Mouse (Mus musculus) intestine, postnatal 0 days (tissue): ENCODE results near the gene Ssbp4. TPM values are rescaled to one million over a fixed set of nuclear protein-coding genes. Genes with fewer than 3 reads are reported as not detected.

ENCODE experiments used
- ATAC-seq: fragments of 200-750 bp; cut with Nextera tagmentation; 2 replicates; pipeline ENCODE4 v1.8.0; 2017; ENCODE audit warnings: mild to moderate bottlenecking, moderate TSS enrichment, moderate library complexity
- H3K27ac ChIP-seq: fragments of 300-500 bp; sonication (generic); 2 replicates; pipeline ENCODE4 v1.5.1; 2014; ENCODE audit warnings: mild to moderate bottlenecking, low read depth, low read length, moderate library complexity
- H3K27me3 ChIP-seq: fragments of 300-500 bp; sonication (generic); replicated peaks from 2 replicates; pipeline ENCODE4 v1.6.1; 2014; ENCODE audit warnings: low read length, mixed read lengths; ENCODE audit not compliant: control insufficient read depth, insufficient read depth
- H3K36me3 ChIP-seq: fragments of 300-500 bp; sonication (generic); 2 replicates; pipeline ENCODE4 v1.6.1; 2014; ENCODE audit warnings: mild to moderate bottlenecking, moderate library complexity; ENCODE audit not compliant: control insufficient read depth, insufficient read depth
- H3K4me1 ChIP-seq: fragments of 300-500 bp; sonication (generic); replicated peaks from 2 replicates; pipeline ENCODE4 v1.6.1; 2014; ENCODE audit warnings: antibody characterized with exemption, low read length, mixed read lengths; ENCODE audit not compliant: control insufficient read depth, insufficient read depth
- H3K4me2 ChIP-seq: fragments of 300-500 bp; sonication (generic); replicated peaks from 2 replicates; pipeline ENCODE4 v1.6.1; 2014; ENCODE audit warnings: low read depth, mild to moderate bottlenecking, moderate library complexity
- H3K4me3 ChIP-seq: fragments of 300-500 bp; sonication (generic); 2 replicates; pipeline ENCODE4 v1.5.1; 2014; ENCODE audit warnings: low read depth, low read length
- H3K9ac ChIP-seq: fragments of 300-500 bp; sonication (generic); 2 replicates; pipeline ENCODE4 v1.6.1; 2014; ENCODE audit warnings: mild to moderate bottlenecking, low read depth, low read length
- H3K9me3 ChIP-seq: fragments of 300-500 bp; sonication (generic); 2 replicates; pipeline ENCODE4 v1.6.1; 2016; ENCODE audit warnings: mixed run types; ENCODE audit not compliant: control insufficient read depth
- CTCF ChIP-seq: sonication (generic); IDR thresholded peaks from 2 replicates; pipeline ENCODE4 v1.5.1; 2016; ENCODE audit warnings: low read depth, mild to moderate bottlenecking, control low read depth, antibody characterized with exemption, moderate library complexity
- WGBS: fragments of 180-500 bp; shearing (Covaris S2); extraction: QIAGEN DNeasy Blood & Tissue Kit; methylation state at CpG from one replicate; pipeline ENCODE4 v1.1.7; 2014; 5-methylcytosine and 5-hydroxymethylcytosine counted together
- polyA plus RNA-seq: library from polyadenylated mRNA; unstranded; fragments of >200 nt; fragmentation: Nextera tagmentation; extraction: Ambion mirVana; gene quantifications from 2 replicates; pipeline ENCODE4 v1.2.1, GENCODE M21; 2015

The Ssbp4 gene
- polyA plus RNA-seq, 1 experiment from 2014 or later, result 65.3 TPM

GRCm38 (mm10) chr8:70560096-70560495 lies 48.6 kb downstream of the Ssbp4 start:
- Histone ChIP-seq H3K4me1 (peaks cover 19% of the 10 kb centered on the region; the same call in 1 of the 2 replicates), H3K9me3 (no peaks in the 10 kb centered on the region), H3K4me3 (no peak overlapping the region), H3K36me3 (no peaks in the 10 kb centered on the region; the same call in 1 of the 2 replicates), H3K27ac (no peak overlapping the region), H3K27me3 (no peaks in the 10 kb centered on the region), H3K4me2 (no peak overlapping the region), H3K9ac (no peak overlapping the region)
- 79% methylated on average over 2 of the region's 2 CpGs for WGBS
- ATAC-seq, result 0 out of 2 replicates have a peak, but pooled peaks have one; percentile 36
- peak; percentile 65 for TF ChIP-seq CTCF

GRCm38 (mm10) chr8:70558983-70559382 lies 49.7 kb downstream of the Ssbp4 start:
- no peaks in the 10 kb centered on the region for H3K27me3 ChIP-seq
- H3K27ac ChIP-seq, result no peak overlapping the region
- no peaks in the 10 kb centered on the region for H3K9me3 ChIP-seq
- peak; percentile 55 for TF ChIP-seq CTCF
- ATAC-seq, result no peak
- peaks cover 16% of the 10 kb centered on the region for H3K4me1 ChIP-seq
- H3K4me2 ChIP-seq, result no peak overlapping the region
- H3K36me3 ChIP-seq, result no peaks in the 10 kb centered on the region; the same call in 1 of the 2 replicates
- H3K4me3 ChIP-seq, result no peak overlapping the region
- H3K9ac ChIP-seq, result no peak overlapping the region
- 82% methylated on average over 3 of the region's 3 CpGs for WGBS

GRCm38 (mm10) chr8:70558334-70558733 lies 50.3 kb downstream of the Ssbp4 start:
- Histone ChIP-seq H3K27ac (no peak overlapping the region), H3K4me2 (no peak overlapping the region), H3K4me3 (no peak overlapping the region), H3K9me3 (no peaks in the 10 kb centered on the region), H3K4me1 (peaks cover 19% of the 10 kb centered on the region), H3K27me3 (no peaks in the 10 kb centered on the region), H3K36me3 (no peaks in the 10 kb centered on the region; the same call in 1 of the 2 replicates), H3K9ac (no peak overlapping the region; the same call in 1 of the 2 replicates)
- TF ChIP-seq CTCF, result peak; percentile 51
- 56% methylated on average over 4 of the region's 4 CpGs for WGBS
- ATAC-seq, result no peak

GRCm38 (mm10) chr8:70555079-70555747 lies 53.5 kb downstream of the Ssbp4 start:
- H3K9ac ChIP-seq, result no peak overlapping the region
- H3K4me3 ChIP-seq, result no peak overlapping the region
- H3K9me3 ChIP-seq, result no peaks in the 10 kb centered on the region
- no peak overlapping the region for H3K4me2 ChIP-seq
- TF ChIP-seq CTCF, result no peak
- 51% methylated on average over 4 of the region's 4 CpGs for WGBS
- no peak overlapping the region for H3K27ac ChIP-seq
- H3K4me1 ChIP-seq, result peaks cover 21% of the 10 kb centered on the region
- H3K36me3 ChIP-seq, result no peaks in the 10 kb centered on the region; the same call in 1 of the 2 replicates
- H3K27me3 ChIP-seq, result no peaks in the 10 kb centered on the region
- peak; percentile 50 for ATAC-seq

- Histone ChIP-seq H3K36me3 (no peaks in the 10 kb centered on the region; the same call in 1 of the 2 replicates), H3K9me3 (no peaks in the 10 kb centered on the region), H3K9ac (no peak overlapping the region), H3K4me2 (no peak overlapping the region), H3K27me3 (no peaks in the 10 kb centered on the region), H3K4me3 (no peak overlapping the region), H3K4me1 (peaks cover 17% of the 10 kb centered on the region), H3K27ac (no peak overlapping the region)
- TF ChIP-seq CTCF, result no peak
- no peak for ATAC-seq
These were observed 54.9 kb downstream of the Ssbp4 start for GRCm38 (mm10) chr8:70553740-70554139.

- H3K4me1 ChIP-seq, result peaks cover 17% of the 10 kb centered on the region
- H3K9me3 ChIP-seq, result no peaks in the 10 kb centered on the region
- 39% methylated on average over 1 of the region's 1 CpGs for WGBS
- no peak overlapping the region for H3K27ac ChIP-seq
- no peak for ATAC-seq
- no peak overlapping the region for H3K4me2 ChIP-seq
- no peak overlapping the region for H3K9ac ChIP-seq
- no peak overlapping the region for H3K4me3 ChIP-seq
- H3K36me3 ChIP-seq, result no peaks in the 10 kb centered on the region; the same call in 1 of the 2 replicates
- no peaks in the 10 kb centered on the region for H3K27me3 ChIP-seq
- TF ChIP-seq CTCF, result no peak
These were observed 55.8 kb downstream of the Ssbp4 start for GRCm38 (mm10) chr8:70552836-70553235.
